Mouse (Mus musculus): ENCODE results near the gene Zfp810. TPM values are rescaled to one million over a fixed set of nuclear protein-coding genes. Genes with fewer than 3 reads are reported as not detected.

Gene Zfp810
- 11.3 TPM for polyA plus RNA-seq (2017; shearing (Covaris generic))

GRCm38 (mm10) chr9:22307156-22307919 is at the start of gene Zfp810:
Zfp810 (minus strand) TSS chr9:22307648.

GRCm38 (mm10) chr9:22259184-22260091 is 48.0 kb downstream of the Zfp810 start, which contains the start of gene Zfp599:
Zfp599 (minus strand) TSS chr9:22259895.

Other genes with a start within 250 kb of the Zfp810 start
- gene Gm49318, start 236.4 kb downstream of the Zfp810 start, polyA plus RNA-seq (2017; shearing (Covaris generic)): not detected
- gene Zfp653, start 236.3 kb downstream of the Zfp810 start, polyA plus RNA-seq (2017; shearing (Covaris generic)): 24.9 TPM
- gene Ecsit, start 222.2 kb downstream of the Zfp810 start, polyA plus RNA-seq (2017; shearing (Covaris generic)): 26.0 TPM
- gene Cnn1, start 208.4 kb downstream of the Zfp810 start, polyA plus RNA-seq (2017; shearing (Covaris generic)): not detected
- 26.1 TPM for gene Elof1, start 190.5 kb downstream of the Zfp810 start, polyA plus RNA-seq (2017; shearing (Covaris generic))
- gene Acp5, start 171.9 kb downstream of the Zfp810 start, polyA plus RNA-seq (2017; shearing (Covaris generic)): 159 TPM
- 10.1 TPM for gene Pigyl, start 150.8 kb downstream of the Zfp810 start, polyA plus RNA-seq (2017; shearing (Covaris generic))
- not detected for gene Zfp872, start 119.6 kb downstream of the Zfp810 start, polyA plus RNA-seq (2017; shearing (Covaris generic))
- 50.9 TPM for gene Zfp809, start 81.9 kb downstream of the Zfp810 start, polyA plus RNA-seq (2017; shearing (Covaris generic))
- 1.5 TPM for gene Zfp599, start 47.8 kb downstream of the Zfp810 start, polyA plus RNA-seq (2017; shearing (Covaris generic))
- gene Anln, start 81.5 kb upstream of the Zfp810 start, polyA plus RNA-seq (2017; shearing (Covaris generic)): 0.37 TPM
- gene 9530077C05Rik, start 103.9 kb upstream of the Zfp810 start, polyA plus RNA-seq (2017; shearing (Covaris generic)): 0.71 TPM
- gene Gm17545, start 146.6 kb upstream of the Zfp810 start, polyA plus RNA-seq (2017; shearing (Covaris generic)): not detected
- gene Rp9, start 162.1 kb upstream of the Zfp810 start, polyA plus RNA-seq (2017; shearing (Covaris generic)): 96.1 TPM
- gene Bbs9, start 168.1 kb upstream of the Zfp810 start, polyA plus RNA-seq (2017; shearing (Covaris generic)): 17.5 TPM

Data from effector memory CD4-positive, alpha-beta T cell, adult 5 months (primary cell).